Mouse (Mus musculus) limb, embryonic 13.5 days (tissue): ENCODE measurements around the gene Lrrc74a. TPM values are rescaled to one million over a fixed set of nuclear protein-coding genes. Genes with fewer than 3 reads are reported as not detected.

ENCODE experiments used
- ATAC-seq: fragments of 200-750 bp; cut with Nextera tagmentation; 2 replicates; pipeline ENCODE4 v1.8.0; 2017; ENCODE audit warnings: low read depth, moderate number of reproducible peaks, moderate TSS enrichment; ENCODE audit not compliant: low FRiP score
- H3K27ac ChIP-seq: fragments of 300-500 bp; sonication (generic); 2 replicates; pipeline ENCODE4 v1.5.1; 2015; ENCODE audit warnings: inconsistent platforms, mild to moderate bottlenecking, moderate library complexity
- H3K27me3 ChIP-seq: fragments of 300-500 bp; sonication (generic); 2 replicates; pipeline ENCODE4 v1.6.1; 2015; ENCODE audit warnings: mild to moderate bottlenecking, inconsistent platforms
- H3K36me3 ChIP-seq: fragments of 300-500 bp; sonication (generic); 2 replicates; pipeline ENCODE4 v1.6.1; 2015; ENCODE audit warnings: inconsistent platforms, mild to moderate bottlenecking, moderate library complexity
- H3K4me1 ChIP-seq: fragments of 300-500 bp; sonication (generic); 2 replicates; pipeline ENCODE4 v1.6.1; 2015; ENCODE audit warnings: inconsistent platforms
- H3K4me2 ChIP-seq: fragments of 300-500 bp; sonication (generic); replicated peaks from 2 replicates; pipeline ENCODE4 v1.6.1; 2015; ENCODE audit warnings: inconsistent platforms, mild to moderate bottlenecking, moderate library complexity
- H3K4me3 ChIP-seq: fragments of 300-500 bp; sonication (generic); 2 replicates; pipeline ENCODE4 v1.5.1; 2015; ENCODE audit warnings: moderate library complexity, mild to moderate bottlenecking, inconsistent platforms
- H3K9ac ChIP-seq: fragments of 300-500 bp; sonication (generic); 2 replicates; pipeline ENCODE4 v1.6.1; 2015; ENCODE audit warnings: mild to moderate bottlenecking, inconsistent platforms
- H3K9me3 ChIP-seq: fragments of 300-500 bp; sonication (generic); 2 replicates; pipeline ENCODE4 v1.6.1; 2016; ENCODE audit warnings: inconsistent platforms
- WGBS: fragments of 180-500 bp; shearing (Covaris S2); methylation state at CpG from one replicate; pipeline ENCODE4 v1.1.7; 2015; 5-methylcytosine and 5-hydroxymethylcytosine counted together
- polyA plus RNA-seq: library from polyadenylated mRNA; unstranded; fragments of >200 nt; fragmentation: Nextera tagmentation; extraction: Ambion mirVana; gene quantifications from 2 replicates; pipeline ENCODE4 v1.2.1, GENCODE M21; 2015

Lrrc74a gene
- polyA plus RNA-seq, 1 experiment from 2014 or later: not detected

GRCm38 (mm10) chr12:86812782-86813181 is 78.6 kb downstream of the Lrrc74a start:
- 78% methylated on average over 3 of the region's 3 CpGs for WGBS
- Histone ChIP-seq H3K9ac (no peak overlapping the region), H3K27ac (no peak overlapping the region; the same call in 1 of the 2 replicates), H3K4me3 (no peak overlapping the region), H3K4me2 (no peak overlapping the region), H3K27me3 (no peaks in the 10 kb centered on the region), H3K9me3 (no peaks in the 10 kb centered on the region), H3K4me1 (peaks cover 64% of the 10 kb centered on the region), H3K36me3 (no peaks in the 10 kb centered on the region)
- ATAC-seq: no peak

Other genes with a start within 250 kb of the Lrrc74a start
- gene Vash1, start 55.7 kb upstream of the Lrrc74a start, polyA plus RNA-seq: 13.2 and 13.9 TPM in 2 replicates
- gene Angel1, start 7.9 kb upstream of the Lrrc74a start, polyA plus RNA-seq: 10.6 and 11.0 TPM in 2 replicates
- gene Irf2bpl, start 150.4 kb downstream of the Lrrc74a start, polyA plus RNA-seq: 39.2 and 41.2 TPM in 2 replicates
- gene Cipc, start 212.7 kb downstream of the Lrrc74a start, polyA plus RNA-seq: 23.6 and 24.7 TPM in 2 replicates